Mouse (Mus musculus): ENCODE results near the gene Lrp8.

- no peak for TF ChIP-seq ZNF384 (IDR thresholded peaks at IDR 0.05; ENCODE audit: low read depth, low read length)
- TF ChIP-seq CHD2 (IDR thresholded peaks at IDR 0.05; ENCODE audit: low read depth, low read length) = no peak
Measured at GRCm38 (mm10) chr4:107756222-107756621, 45.8 kb upstream of the Lrp8 start.
